Mouse (Mus musculus) ES-E14 (cell line): ENCODE data around the gene Aagab.

Source experiments
- MAFK ChIP-seq: IDR thresholded peaks from 2 replicates; pipeline ENCODE4 v1.6.1; 2014; ENCODE audit warnings: mild to moderate bottlenecking, low read depth, low read length, inconsistent platforms; ENCODE audit not compliant: insufficient read depth
- ZC3H11A ChIP-seq: IDR thresholded peaks from 2 replicates; pipeline ENCODE4 v1.6.1; 2012; ENCODE audit warnings: low read depth, mild to moderate bottlenecking, inconsistent platforms, low read length, borderline replicate concordance
- ZNF384 ChIP-seq: IDR thresholded peaks from 2 replicates; pipeline ENCODE4 v1.6.1; 2012; ENCODE audit warnings: low read depth, low read length, inconsistent platforms

GRCm38 (mm10) chr9:63660061-63660460 is 57.6 kb downstream of the Aagab start:
- no peak for TF ChIP-seq ZC3H11A
- no peak for TF ChIP-seq ZNF384
- TF ChIP-seq MAFK: no peak
